Mouse (Mus musculus) intestine, embryonic 16.5 days (tissue): ENCODE data around the gene Pecr. TPM values are rescaled to one million over a fixed set of nuclear protein-coding genes. Genes with fewer than 3 reads are reported as not detected.
A peak's percentile ranks its signal among the peaks of the same experiment; 100 is the strongest.
"Not testable (repeated sequence)": the region's sequence is repeated elsewhere in the genome, so short reads cannot be mapped to it uniquely, and the experiment has no call there.

ENCODE experiments used
- ATAC-seq: fragments of 200-750 bp; cut with Nextera tagmentation; 2 replicates; pipeline ENCODE4 v1.8.0; 2017; ENCODE audit warnings: moderate TSS enrichment, moderate library complexity
- H3K27ac ChIP-seq: fragments of 300-500 bp; sonication (generic); 2 replicates; pipeline ENCODE4 v1.5.1; 2014; ENCODE audit warnings: mild to moderate bottlenecking, low read length
- H3K27me3 ChIP-seq: fragments of 300-500 bp; sonication (generic); replicated peaks from 2 replicates; pipeline ENCODE4 v1.6.1; 2014; ENCODE audit warnings: low read length, control low read depth, mixed read lengths; ENCODE audit not compliant: control insufficient read depth, insufficient read depth
- H3K36me3 ChIP-seq: fragments of 300-500 bp; sonication (generic); 2 replicates; pipeline ENCODE4 v1.6.1; 2014; ENCODE audit warnings: low read length, control low read depth; ENCODE audit not compliant: control insufficient read depth, insufficient read depth
- H3K4me1 ChIP-seq: fragments of 300-500 bp; sonication (generic); 2 replicates; pipeline ENCODE4 v1.6.1; 2014; ENCODE audit warnings: low read length, control low read depth, mixed read lengths; ENCODE audit not compliant: control insufficient read depth, insufficient read depth
- H3K4me2 ChIP-seq: fragments of 300-500 bp; sonication (generic); 2 replicates; pipeline ENCODE4 v1.6.1; 2014; ENCODE audit warnings: low read depth, low read length, control low read depth
- H3K4me3 ChIP-seq: fragments of 300-500 bp; sonication (generic); 2 replicates; pipeline ENCODE4 v1.5.1; 2014; ENCODE audit warnings: mild to moderate bottlenecking, low read length
- H3K9ac ChIP-seq: fragments of 300-500 bp; sonication (generic); 2 replicates; pipeline ENCODE4 v1.6.1; 2014; ENCODE audit warnings: low read depth, low read length
- H3K9me3 ChIP-seq: fragments of 300-500 bp; sonication (generic); 2 replicates; pipeline ENCODE4 v1.6.1; 2016; ENCODE audit warnings: low read length, control low read depth; ENCODE audit not compliant: control insufficient read depth
- WGBS: fragments of 180-500 bp; shearing (Covaris S2); extraction: QIAGEN DNeasy Blood & Tissue Kit; methylation state at CpG from one replicate; pipeline ENCODE4 v1.1.7; 2014; 5-methylcytosine and 5-hydroxymethylcytosine counted together
- polyA plus RNA-seq: library from polyadenylated mRNA; unstranded; fragments of >200 nt; fragmentation: Nextera tagmentation; extraction: Ambion mirVana; gene quantifications from 2 replicates; pipeline ENCODE4 v1.2.1, GENCODE M21; 2015

Gene Pecr
- polyA plus RNA-seq, 1 experiment from 2014 or later: 82.7 TPM

DNA sequence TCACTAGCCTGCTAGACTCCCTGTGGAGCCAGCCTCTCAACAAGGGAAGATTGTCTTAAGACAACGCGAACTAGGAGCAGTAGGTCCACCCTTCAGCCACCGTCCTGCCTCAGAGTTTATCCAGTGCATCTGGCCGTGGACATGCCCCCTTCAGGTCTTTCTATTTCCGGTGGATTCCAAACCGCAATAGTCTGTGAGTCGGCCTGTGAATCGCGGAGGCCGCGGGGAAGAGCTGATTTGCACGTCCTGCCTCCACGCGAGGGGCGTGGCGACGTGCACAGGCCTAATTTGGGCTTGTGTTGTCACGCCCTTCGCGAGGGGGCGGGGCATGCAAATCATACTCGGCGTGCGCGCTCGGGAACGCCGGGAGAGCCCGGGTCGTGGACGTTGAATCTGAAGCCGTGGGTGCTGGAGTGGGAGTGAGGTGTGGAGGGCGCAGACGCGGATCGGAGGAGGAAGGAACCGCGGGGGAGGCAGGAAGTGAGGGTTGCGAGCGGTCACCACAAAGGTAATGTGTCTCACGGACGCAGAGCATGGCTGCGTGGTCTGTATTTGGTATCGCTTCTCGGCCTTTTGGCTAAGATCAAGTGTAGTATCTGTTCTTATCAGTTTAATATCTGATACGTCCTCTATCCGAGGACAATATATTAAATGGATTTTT, 40.3 kb downstream of the Pecr start:
- WGBS: under 1% methylated on average over 47 of the region's 47 CpGs
- no peaks in the 10 kb centered on the region for H3K27me3 ChIP-seq
- ATAC-seq: peak; percentile 94
- H3K9me3 ChIP-seq: no peaks in the 10 kb centered on the region
- peak overlapping the region; percentile 97 for H3K27ac ChIP-seq
- no peaks in the 10 kb centered on the region for H3K4me1 ChIP-seq
- peak overlapping the region; percentile 86 for H3K9ac ChIP-seq
- no peaks in the 10 kb centered on the region for H3K36me3 ChIP-seq
- H3K4me2 ChIP-seq: peak overlapping the region; percentile 81
- H3K4me3 ChIP-seq: peak overlapping the region; percentile 53

DNA sequence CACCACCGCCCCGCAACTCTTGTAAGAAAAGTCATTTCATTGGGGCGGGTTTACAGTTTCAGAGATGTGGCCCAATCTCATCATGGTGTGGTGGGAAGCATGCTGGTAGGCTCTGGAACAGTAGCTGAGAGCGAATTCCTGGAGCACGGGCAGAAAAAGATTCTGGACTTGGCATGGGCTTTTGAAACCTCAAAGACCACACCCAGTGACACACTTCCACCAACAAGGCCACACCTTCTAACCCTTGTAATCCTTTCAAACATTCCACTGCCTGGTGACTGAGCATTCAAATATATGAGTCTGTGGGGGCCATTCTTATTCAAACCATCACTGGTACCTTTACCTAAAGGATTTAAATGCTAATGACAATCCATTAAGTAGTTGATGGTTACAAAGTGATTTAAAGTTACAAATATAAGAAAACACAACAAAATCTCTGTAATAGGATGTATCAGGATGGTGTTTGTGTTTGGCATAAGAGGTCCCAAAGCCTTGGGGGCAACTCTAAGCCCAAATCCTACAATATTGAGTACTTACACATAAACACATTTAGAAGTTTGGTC, 41.5 kb downstream of the Pecr start:
- H3K4me1 ChIP-seq: 0 out of 2 replicates have a peak, but pooled peaks cover 4% of the 10 kb centered on the region
- no peak overlapping the region for H3K27ac ChIP-seq
- H3K27me3 ChIP-seq: no peaks in the 10 kb centered on the region
- H3K4me3 ChIP-seq: no peak overlapping the region
- no peak overlapping the region for H3K4me2 ChIP-seq
- no peak overlapping the region for H3K9ac ChIP-seq
- ATAC-seq: no peak
- no peaks in the 10 kb centered on the region for H3K9me3 ChIP-seq
- no peaks in the 10 kb centered on the region for H3K36me3 ChIP-seq
- 92% methylated on average over 5 of the region's 5 CpGs for WGBS

DNA sequence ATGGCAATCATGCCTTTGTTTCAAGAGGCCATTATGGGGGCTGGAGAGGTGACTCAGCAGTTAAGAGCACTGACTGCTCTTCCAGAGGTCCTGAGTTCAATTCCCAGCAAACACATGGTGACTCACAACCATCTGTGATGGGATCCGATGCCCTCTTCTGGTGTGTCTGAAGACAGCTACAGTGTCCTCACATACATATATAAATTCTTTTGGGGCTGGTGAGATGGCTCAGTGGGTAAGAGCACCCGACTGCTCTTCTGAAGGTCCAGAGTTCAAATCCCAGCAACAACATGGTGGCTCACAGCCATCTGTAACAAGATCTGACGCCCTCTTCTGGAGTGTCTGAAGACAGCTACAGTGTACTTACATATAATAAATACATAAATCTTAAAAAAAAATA, 45.0 kb downstream of the Pecr start:
- not testable (repeated sequence) for H3K4me1 ChIP-seq, H3K36me3 ChIP-seq, H3K4me2 ChIP-seq, H3K9me3 ChIP-seq, H3K9ac ChIP-seq, ATAC-seq, H3K27me3 ChIP-seq, H3K27ac ChIP-seq, H3K4me3 ChIP-seq
- WGBS: 81% methylated on average over 3 of the region's 3 CpGs

DNA sequence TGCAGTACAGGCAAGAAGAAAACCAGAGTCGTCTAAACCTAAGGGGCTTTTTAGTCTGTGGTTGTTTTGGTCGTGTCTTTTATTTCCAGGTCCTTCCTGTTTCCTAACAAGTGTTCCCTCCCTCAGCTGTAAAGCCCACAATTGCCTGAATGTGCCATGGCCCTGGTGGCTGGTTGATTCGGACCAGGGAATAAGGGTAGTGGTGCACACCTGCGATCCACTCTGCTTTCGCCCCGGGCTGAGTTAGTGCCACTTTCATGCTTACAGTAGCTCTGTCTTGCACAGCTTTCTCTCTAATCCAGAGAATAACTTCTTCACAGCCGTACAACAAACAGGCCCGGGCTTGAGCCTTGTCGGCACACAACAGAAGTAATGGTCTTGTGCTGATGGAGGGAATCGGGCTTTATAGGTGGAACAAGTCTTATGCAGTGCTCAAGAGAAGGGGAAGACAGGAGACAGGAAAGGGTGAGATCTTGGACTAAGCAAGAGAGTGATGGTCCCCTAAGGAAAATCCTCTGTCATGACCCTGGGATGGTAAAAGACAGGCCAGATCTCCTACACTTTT, 46.0 kb downstream of the Pecr start:
- Histone ChIP-seq H3K4me3 (no peak overlapping the region), H3K27ac (no peak overlapping the region), H3K4me2 (no peak overlapping the region), H3K4me1 (0 out of 2 replicates have a peak, but pooled peaks cover 8% of the 10 kb centered on the region), H3K36me3 (no peaks in the 10 kb centered on the region), H3K27me3 (no peaks in the 10 kb centered on the region), H3K9ac (no peak overlapping the region), H3K9me3 (no peaks in the 10 kb centered on the region)
- no peak for ATAC-seq
- 69% methylated on average over 10 of the region's 10 CpGs for WGBS

DNA sequence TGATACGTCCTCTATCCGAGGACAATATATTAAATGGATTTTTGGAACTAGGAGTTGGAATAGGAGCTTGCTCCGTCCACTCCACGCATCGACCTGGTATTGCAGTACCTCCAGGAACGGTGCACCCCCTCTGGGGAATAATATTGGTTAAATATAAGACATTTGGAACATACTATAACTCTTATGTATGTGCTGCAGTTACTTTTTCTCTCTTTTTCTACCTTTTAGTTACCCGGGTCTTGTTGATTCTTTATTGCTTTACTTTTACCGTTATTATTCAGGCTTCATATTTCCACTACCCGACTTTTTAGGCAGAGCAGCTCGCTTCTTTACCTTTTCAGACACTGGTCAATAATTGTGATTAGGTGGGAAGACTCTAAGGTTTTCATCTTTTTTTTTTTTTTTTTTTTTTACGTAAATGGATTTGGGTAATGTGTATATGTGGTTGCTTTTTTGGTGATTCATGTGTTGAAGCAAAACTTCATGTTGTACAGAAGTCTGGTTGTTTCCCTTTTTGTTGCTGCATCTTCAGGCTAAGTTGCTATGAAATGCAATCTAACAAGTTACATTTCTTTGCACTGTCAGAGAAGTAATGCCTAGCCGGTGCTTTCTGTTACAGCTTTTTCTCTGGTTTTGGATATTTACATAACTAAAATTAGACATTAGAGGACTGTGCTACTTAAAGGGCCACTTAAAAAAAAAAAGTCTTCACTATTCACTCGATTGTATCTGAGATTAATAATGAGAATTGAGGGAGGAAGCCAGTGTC, 46.9 kb downstream of the Pecr start:
- 0 out of 2 replicates have a peak overlapping the region, but pooled peaks have one; percentile 12 for H3K4me3 ChIP-seq
- 6% methylated on average over 11 of the region's 13 CpGs for WGBS
- no peak overlapping the region for H3K27ac ChIP-seq
- no peaks in the 10 kb centered on the region for H3K36me3 ChIP-seq
- H3K4me2 ChIP-seq: peak overlapping the region; percentile 30
- no peak overlapping the region for H3K9ac ChIP-seq
- H3K9me3 ChIP-seq: no peaks in the 10 kb centered on the region
- ATAC-seq: peak; percentile 81
- H3K27me3 ChIP-seq: no peaks in the 10 kb centered on the region
- 0 out of 2 replicates have a peak, but pooled peaks cover 8% of the 10 kb centered on the region for H3K4me1 ChIP-seq

DNA sequence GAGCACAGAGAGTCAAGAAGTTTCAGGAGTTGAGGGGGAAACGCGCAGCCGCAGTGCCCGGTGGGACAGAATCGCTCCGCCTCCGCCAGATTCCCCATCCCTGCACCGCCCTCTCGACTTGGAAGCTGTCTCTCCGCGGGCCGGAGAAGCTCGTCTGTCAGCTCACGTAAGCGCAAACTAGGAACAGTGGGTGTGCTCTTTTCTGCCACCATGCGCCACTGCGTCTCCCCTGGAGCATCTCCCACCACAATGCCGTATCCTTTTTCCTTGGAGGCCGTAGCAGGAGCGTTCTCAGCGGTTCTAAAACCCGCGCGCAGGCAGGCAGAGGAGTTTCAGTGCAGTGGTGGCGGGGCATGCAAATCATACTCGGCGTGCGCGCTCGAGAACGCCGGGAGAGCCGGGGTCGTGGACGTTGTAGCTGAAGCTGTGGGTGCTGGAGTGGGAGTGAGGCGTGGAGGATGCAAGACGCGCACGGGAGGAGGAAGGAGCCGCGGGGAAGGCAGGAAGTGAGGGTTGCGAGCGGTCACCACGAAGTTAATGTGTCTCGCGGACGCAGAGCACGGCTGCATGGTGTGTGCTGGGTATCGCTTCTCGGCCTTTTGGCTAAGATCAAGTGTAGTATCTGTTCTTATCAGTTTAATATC, 47.6 kb downstream of the Pecr start:
- ATAC-seq: peak; percentile 91
- H3K4me1 ChIP-seq, H3K27me3 ChIP-seq, H3K9me3 ChIP-seq, H3K36me3 ChIP-seq: not testable (repeated sequence)
- Histone ChIP-seq H3K9ac (peak overlapping the region; percentile 72), H3K4me2 (peak overlapping the region; percentile 72), H3K27ac (peak overlapping the region; percentile 84), H3K4me3 (peak overlapping the region; percentile 68)
- WGBS: 0% methylated on average over 35 of the region's 50 CpGs

DNA sequence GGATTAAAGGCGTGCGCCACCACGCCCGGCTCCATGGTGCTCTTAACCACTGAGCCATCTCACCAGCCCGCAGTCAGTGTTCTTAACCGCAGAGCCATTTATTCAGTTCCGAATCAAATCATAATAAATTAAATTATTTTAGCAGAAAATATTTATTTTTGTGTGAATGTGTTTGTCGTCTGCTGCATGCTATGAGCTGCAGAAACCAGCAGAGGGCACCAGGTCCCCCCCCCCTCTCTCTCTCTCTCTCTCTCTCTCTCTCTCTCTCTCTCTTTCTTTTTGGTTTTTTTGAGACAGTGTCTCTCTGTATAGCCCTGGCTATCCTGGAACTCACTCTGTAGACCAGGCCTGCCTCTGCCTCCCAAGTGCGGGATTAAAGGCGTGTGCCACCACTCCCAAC, 51.5 kb downstream of the Pecr start:
- H3K27ac ChIP-seq, H3K9me3 ChIP-seq, H3K36me3 ChIP-seq, H3K4me2 ChIP-seq, H3K4me1 ChIP-seq, ATAC-seq, H3K9ac ChIP-seq, H3K4me3 ChIP-seq, H3K27me3 ChIP-seq: not testable (repeated sequence)
- WGBS: 74% methylated on average over 10 of the region's 10 CpGs

DNA sequence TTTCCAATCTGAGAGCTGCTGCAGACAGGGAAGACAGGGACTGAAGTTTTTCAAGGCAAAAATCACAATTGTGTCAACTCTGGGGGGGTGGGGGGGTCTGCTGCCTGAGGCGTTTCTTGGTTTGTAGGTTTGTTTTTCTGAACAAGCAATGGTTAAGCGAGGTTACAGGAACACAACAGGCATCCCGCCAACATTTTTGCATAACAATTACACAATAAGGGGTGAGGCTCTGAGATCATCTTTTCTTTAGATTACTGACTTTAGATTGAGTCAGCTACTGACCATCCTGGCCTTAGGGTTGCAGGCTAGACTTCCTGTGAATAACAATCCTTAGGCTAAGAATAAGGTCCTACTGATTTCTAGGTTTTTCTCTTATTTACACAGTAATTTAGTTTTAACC, 55.1 kb downstream of the Pecr start:
- no peak overlapping the region for H3K27ac ChIP-seq
- no peak for ATAC-seq
- H3K9me3 ChIP-seq: no peaks in the 10 kb centered on the region; the same call in 1 of the 2 replicates
- H3K4me1 ChIP-seq: peaks cover 4% of the 10 kb centered on the region; the same call in 1 of the 2 replicates
- WGBS: 39% methylated on average over 3 of the region's 3 CpGs
- H3K4me2 ChIP-seq: no peak overlapping the region
- no peak overlapping the region for H3K4me3 ChIP-seq
- no peak overlapping the region for H3K9ac ChIP-seq
- no peaks in the 10 kb centered on the region for H3K27me3 ChIP-seq
- H3K36me3 ChIP-seq: no peaks in the 10 kb centered on the region

DNA sequence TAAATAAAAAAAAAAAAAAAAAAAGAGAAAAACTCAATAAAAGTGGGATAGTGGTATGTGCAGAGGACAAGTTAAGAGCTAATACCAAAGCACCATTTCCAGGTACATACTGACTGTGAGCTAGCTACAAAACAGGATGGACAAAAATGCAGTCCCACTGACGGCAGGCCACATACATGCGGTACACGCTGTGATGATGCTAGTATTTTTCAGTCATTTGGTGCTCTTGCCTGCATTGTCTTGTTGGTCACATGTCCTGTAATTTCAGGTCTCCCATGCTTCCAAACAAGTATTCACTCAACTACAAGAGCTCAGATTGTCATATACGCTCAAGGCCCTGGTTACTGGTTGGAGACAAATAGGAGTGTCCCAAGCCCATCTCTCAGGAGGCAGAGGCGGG, 56.6 kb downstream of the Pecr start:
- Histone ChIP-seq H3K4me1 (peaks cover 4% of the 10 kb centered on the region; the same call in 1 of the 2 replicates), H3K4me3 (no peak overlapping the region), H3K27me3 (no peaks in the 10 kb centered on the region), H3K36me3 (no peaks in the 10 kb centered on the region), H3K9ac (no peak overlapping the region), H3K4me2 (no peak overlapping the region), H3K9me3 (no peaks in the 10 kb centered on the region; the same call in 1 of the 2 replicates), H3K27ac (no peak overlapping the region)
- 87% methylated on average over 5 of the region's 5 CpGs for WGBS
- no peak for ATAC-seq
